Mouse (Mus musculus) G1E (cell line): ENCODE results near the gene Myod1. TPM values are rescaled to one million over a fixed set of nuclear protein-coding genes. Genes with fewer than 3 reads are reported as not detected.

ENCODE experiments used
- ATAC-seq: 2 replicates; pipeline ENCODE4 v1.8.0; 2016; ENCODE audit warnings: mild to moderate bottlenecking; ENCODE audit not compliant: insufficient number of reproducible peaks, poor library complexity, low FRiP score, severe bottlenecking; ENCODE audit errors: extremely low read depth
- DNase-seq: peaks from one replicate; pipeline ENCODE4 v3.0.0; 2012; ENCODE audit warnings: low spot score
- H3K27me3 ChIP-seq: 2 replicates; pipeline ENCODE4 v1.6.1; 2012; ENCODE audit warnings: mild to moderate bottlenecking, low read length, inconsistent platforms; ENCODE audit not compliant: insufficient read depth
- H3K36me3 ChIP-seq: replicated peaks from 2 replicates; pipeline ENCODE3; 2012; ENCODE audit warnings: mild to moderate bottlenecking, inconsistent platforms
- H3K4me1 ChIP-seq: 2 replicates; pipeline ENCODE4 v1.6.1; 2012; ENCODE audit warnings: low read depth, low read length, inconsistent platforms, mixed read lengths; ENCODE audit not compliant: insufficient read depth
- H3K4me3 ChIP-seq: 2 replicates; pipeline ENCODE4 v1.5.1; 2012; ENCODE audit warnings: low read depth, mild to moderate bottlenecking, inconsistent platforms, low read length, moderate library complexity, mixed read lengths
- H3K9me3 ChIP-seq: replicated peaks from 2 replicates; pipeline ENCODE4 v1.6.1; 2012; ENCODE audit warnings: inconsistent platforms
- CTCF ChIP-seq: IDR thresholded peaks from 2 replicates; pipeline ENCODE4 v1.5.1; 2012; ENCODE audit warnings: low read depth, low read length, inconsistent platforms, mixed read lengths
- GATA1 ChIP-seq: IDR thresholded peaks from 2 replicates; pipeline ENCODE4 v1.6.1; 2012; ENCODE audit warnings: borderline replicate concordance, low read length, inconsistent platforms, mixed read lengths
- GATA2 ChIP-seq: IDR thresholded peaks from 2 replicates; pipeline ENCODE4 v1.6.1; 2012; ENCODE audit warnings: low read depth, low read length, inconsistent platforms, borderline replicate concordance
- POLR2AphosphoS5 ChIP-seq: IDR thresholded peaks from 2 replicates; pipeline ENCODE4 v1.6.1; 2012; ENCODE audit warnings: low read depth, low read length, inconsistent platforms; ENCODE audit not compliant: insufficient replicate concordance
- TAL1 ChIP-seq: conservative IDR thresholded peaks from 2 replicates; pipeline ENCODE4 v1.6.1; 2012; ENCODE audit warnings: low read depth, low read length, inconsistent platforms, mixed read lengths
- polyA plus RNA-seq: library from polyadenylated mRNA; stranded (reverse); fragments of >175 nt; gene quantifications from 2 replicates; pipeline ENCODE4 v1.2.3, GENCODE M21; 2012
- total RNA-seq, 2 experiments: library from RNA; stranded (forward) in 1 of 2; stranded (reverse) in 1 of 2; fragments of 200-1000 nt in 1 of 2; fragments of >200 nt in 1 of 2; fragmentation: Nextera tagmentation in 1 of 2; gene quantifications; 2 replicates each; pipeline ENCODE4 v1.2.3; 2014 to 2017

The Myod1 gene
- total and polyA plus RNA-seq, 3 experiments = 0.05 TPM; not detected in 2

- TF ChIP-seq GATA1 (no peak), POLR2AphosphoS5 (no peak), TAL1 (no peak), CTCF (no peak), GATA2 (no peak)
- H3K27me3 ChIP-seq = peaks cover 14% of the 10 kb centered on the region
- ATAC-seq (no peak), DNase-seq (no peak)
- H3K4me3 ChIP-seq = no peak overlapping the region
- no peaks in the 10 kb centered on the region for H3K36me3 ChIP-seq
- H3K9me3 ChIP-seq = no peaks in the 10 kb centered on the region
- no peaks in the 10 kb centered on the region for H3K4me1 ChIP-seq
These were observed 39.6 kb downstream of the Myod1 start for GRCm38 (mm10) chr7:46415818-46416425.

- ATAC-seq (no peak), DNase-seq (no peak)
- no peaks in the 10 kb centered on the region for H3K36me3 ChIP-seq
- no peaks in the 10 kb centered on the region for H3K4me1 ChIP-seq
- H3K9me3 ChIP-seq = no peaks in the 10 kb centered on the region
- no peak overlapping the region for H3K4me3 ChIP-seq
- TF ChIP-seq POLR2AphosphoS5 (no peak), TAL1 (no peak), CTCF (no peak), GATA1 (no peak), GATA2 (no peak)
- H3K27me3 ChIP-seq = peaks cover 14% of the 10 kb centered on the region
These were observed 41.2 kb downstream of the Myod1 start for GRCm38 (mm10) chr7:46417467-46417866.

- Histone ChIP-seq H3K9me3 (no peaks in the 10 kb centered on the region), H3K4me1 (no peaks in the 10 kb centered on the region), H3K4me3 (no peak overlapping the region), H3K36me3 (no peaks in the 10 kb centered on the region), H3K27me3 (peaks cover 14% of the 10 kb centered on the region)
- no peak for DNase-seq
- no peak for ATAC-seq
- TF ChIP-seq TAL1 (no peak), GATA2 (no peak), GATA1 (no peak), CTCF (no peak), POLR2AphosphoS5 (no peak)
These were observed 41.9 kb downstream of the Myod1 start for GRCm38 (mm10) chr7:46418102-46418622.

GRCm38 (mm10) chr7:46421535-46421934 lies 45.3 kb downstream of the Myod1 start:
- no peak for DNase-seq
- Histone ChIP-seq H3K9me3 (no peaks in the 10 kb centered on the region), H3K4me1 (no peaks in the 10 kb centered on the region), H3K36me3 (no peaks in the 10 kb centered on the region), H3K27me3 (peaks cover 22% of the 10 kb centered on the region), H3K4me3 (no peak overlapping the region)
- TF ChIP-seq GATA2 (no peak), CTCF (no peak), TAL1 (no peak), POLR2AphosphoS5 (no peak), GATA1 (no peak)
- ATAC-seq = no peak

- Histone ChIP-seq H3K4me1 (no peaks in the 10 kb centered on the region), H3K36me3 (no peaks in the 10 kb centered on the region), H3K4me3 (no peak overlapping the region), H3K27me3 (peaks cover 22% of the 10 kb centered on the region), H3K9me3 (no peaks in the 10 kb centered on the region)
- TF ChIP-seq TAL1 (no peak), GATA2 (no peak), POLR2AphosphoS5 (no peak), CTCF (no peak), GATA1 (no peak)
- DNase-seq = no peak
- no peak for ATAC-seq
These were observed 45.9 kb downstream of the Myod1 start for GRCm38 (mm10) chr7:46422052-46422763.

- ATAC-seq (no peak), DNase-seq (peak; percentile 43)
- H3K36me3 ChIP-seq = no peaks in the 10 kb centered on the region
- H3K4me1 ChIP-seq = no peaks in the 10 kb centered on the region
- H3K9me3 ChIP-seq = no peaks in the 10 kb centered on the region
- peaks cover 26% of the 10 kb centered on the region for H3K27me3 ChIP-seq
- H3K4me3 ChIP-seq = no peak overlapping the region
- TF ChIP-seq CTCF (peak; percentile 20; the same call in 1 of the 2 replicates), GATA1 (no peak)
These were observed 46.6 kb downstream of the Myod1 start for GRCm38 (mm10) chr7:46422764-46423412.
